Mouse (Mus musculus) forebrain, embryonic 16.5 days (tissue): ENCODE results near the gene Slc37a1. TPM values are rescaled to one million over a fixed set of nuclear protein-coding genes. Genes with fewer than 3 reads are reported as not detected.

Source experiments
- polyA plus RNA-seq: library from polyadenylated mRNA; unstranded; fragments of >200 nt; fragmentation: Nextera tagmentation; extraction: Ambion mirVana; gene quantifications from 2 replicates; pipeline ENCODE4 v1.2.1, GENCODE M21; 2015

Gene Slc37a1
- polyA plus RNA-seq, 1 experiment from 2014 or later = 14.2 TPM

Other genes with a start within 250 kb of the Slc37a1 start
- gene Abcg1, start 229.1 kb upstream of the Slc37a1 start, polyA plus RNA-seq = 19.3 and 20.4 TPM in 2 replicates
- gene Tff3, start 157.1 kb upstream of the Slc37a1 start, polyA plus RNA-seq = not detected in 2 replicates
- not detected in 2 replicates for gene Tff2, start 142.5 kb upstream of the Slc37a1 start, polyA plus RNA-seq
- gene Tff1, start 121.5 kb upstream of the Slc37a1 start, polyA plus RNA-seq = not detected in 2 replicates
- gene Tmprss3, start 87.8 kb upstream of the Slc37a1 start, polyA plus RNA-seq = not detected in 2 replicates
- gene Ubash3a, start 78.9 kb upstream of the Slc37a1 start, polyA plus RNA-seq = not detected in 2 replicates
- gene Rsph1, start 9.4 kb upstream of the Slc37a1 start, polyA plus RNA-seq = 3.7 and 4.5 TPM in 2 replicates
- gene Pde9a, start 99.4 kb downstream of the Slc37a1 start, polyA plus RNA-seq = 55.6 and 62.2 TPM in 2 replicates
- gene Wdr4, start 233.2 kb downstream of the Slc37a1 start, polyA plus RNA-seq = 39.4 and 43.8 TPM in 2 replicates
- 294 and 316 TPM in 2 replicates for gene Ndufv3, start 233.3 kb downstream of the Slc37a1 start, polyA plus RNA-seq